Mouse (Mus musculus): ENCODE results near the gene Cc2d1b. TPM values are rescaled to one million over a fixed set of nuclear protein-coding genes. Genes with fewer than 3 reads are reported as not detected.

Gene Cc2d1b
- polyA plus RNA-seq, 1 experiment from 2014 or later = 42.5 TPM

- no peak for DNase-seq (ENCODE audit: low spot score)
Observed at GRCm38 (mm10) chr4:108637721-108638120, 18.0 kb downstream of the Cc2d1b start.

- DNase-seq (ENCODE audit: low spot score) = peak; percentile 38
Observed at GRCm38 (mm10) chr4:108638752-108639151, 19.0 kb downstream of the Cc2d1b start.

- DNase-seq (ENCODE audit: low spot score) = peak; percentile 27
Observed at GRCm38 (mm10) chr4:108664407-108664806, 44.7 kb downstream of the Cc2d1b start.

Other genes starting within 250 kb of the Cc2d1b start
- gene Shisal2a, start 236.6 kb upstream of the Cc2d1b start, polyA plus RNA-seq (2015; fragmentation: Nextera tagmentation; extraction: Ambion mirVana) = not detected in 2 replicates
- 7.1 and 7.3 TPM in 2 replicates for gene Gpx7, start 213.0 kb upstream of the Cc2d1b start, polyA plus RNA-seq (2015; fragmentation: Nextera tagmentation; extraction: Ambion mirVana)
- 47.3 and 68.5 TPM in 2 replicates for gene Tut4, start 160.5 kb upstream of the Cc2d1b start, polyA plus RNA-seq (2015; fragmentation: Nextera tagmentation; extraction: Ambion mirVana)
- 96.5 and 102 TPM in 2 replicates for gene Prpf38a, start 40.6 kb upstream of the Cc2d1b start, polyA plus RNA-seq (2015; fragmentation: Nextera tagmentation; extraction: Ambion mirVana)
- 13.8 and 15.3 TPM in 2 replicates for gene Orc1, start 40.5 kb upstream of the Cc2d1b start, polyA plus RNA-seq (2015; fragmentation: Nextera tagmentation; extraction: Ambion mirVana)
- gene 3110021N24Rik, start 99.7 kb downstream of the Cc2d1b start, polyA plus RNA-seq (2015; fragmentation: Nextera tagmentation; extraction: Ambion mirVana) = 0.21 and 0.59 TPM in 2 replicates
- gene Zfyve9, start 160.9 kb downstream of the Cc2d1b start, polyA plus RNA-seq (2015; fragmentation: Nextera tagmentation; extraction: Ambion mirVana) = 0.94 and 1.2 TPM in 2 replicates
- 184 and 187 TPM in 2 replicates for gene Btf3l4, start 213.7 kb downstream of the Cc2d1b start, polyA plus RNA-seq (2015; fragmentation: Nextera tagmentation; extraction: Ambion mirVana)
- gene Txndc12, start 214.7 kb downstream of the Cc2d1b start, polyA plus RNA-seq (2015; fragmentation: Nextera tagmentation; extraction: Ambion mirVana) = 50.5 and 53.4 TPM in 2 replicates
- gene Kti12, start 227.8 kb downstream of the Cc2d1b start, polyA plus RNA-seq (2015; fragmentation: Nextera tagmentation; extraction: Ambion mirVana) = 81.5 and 83.2 TPM in 2 replicates
- gene A730015C16Rik, start 228.7 kb downstream of the Cc2d1b start, polyA plus RNA-seq (2015; fragmentation: Nextera tagmentation; extraction: Ambion mirVana) = 0.94 and 2.5 TPM in 2 replicates

Data from thymus, postnatal 0 days (tissue).